Mouse (Mus musculus) T-helper 17 cell (primary cell): ENCODE measurements around the gene Fmnl2.

Experiments used
- in situ Hi-C, 2 experiments: fragments of 300-600 bp; cut with MboI, MseI; formaldehyde crosslinking; loops; 1 replicate in 1 of 2; 2 replicates in 1 of 2; pipeline ENCODE4 v1.15.1; 2025; ENCODE audit warnings: high pct_unique_total_duplicates in 2 of 2

The Fmnl2 gene

DNA sequence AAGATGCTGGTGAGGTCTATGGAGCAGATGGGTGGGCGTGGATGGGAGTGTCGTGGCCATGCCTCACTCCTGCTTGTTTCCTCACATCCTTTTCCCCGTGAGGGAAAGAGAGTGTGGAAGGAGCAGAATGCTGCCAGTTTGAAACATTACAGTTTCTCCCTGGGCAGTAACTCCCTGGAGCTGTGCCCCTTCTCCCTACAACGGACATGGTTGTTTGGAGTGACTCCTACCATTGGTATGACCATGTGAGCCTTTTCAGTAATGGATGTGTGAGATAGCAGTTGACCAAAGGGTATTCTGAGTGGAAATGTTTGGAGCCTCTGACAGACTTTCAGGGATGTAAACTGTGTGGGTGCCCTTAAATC lies 5.1 kb downstream of the Fmnl2 start:
- in situ Hi-C loops = no loop called here

DNA sequence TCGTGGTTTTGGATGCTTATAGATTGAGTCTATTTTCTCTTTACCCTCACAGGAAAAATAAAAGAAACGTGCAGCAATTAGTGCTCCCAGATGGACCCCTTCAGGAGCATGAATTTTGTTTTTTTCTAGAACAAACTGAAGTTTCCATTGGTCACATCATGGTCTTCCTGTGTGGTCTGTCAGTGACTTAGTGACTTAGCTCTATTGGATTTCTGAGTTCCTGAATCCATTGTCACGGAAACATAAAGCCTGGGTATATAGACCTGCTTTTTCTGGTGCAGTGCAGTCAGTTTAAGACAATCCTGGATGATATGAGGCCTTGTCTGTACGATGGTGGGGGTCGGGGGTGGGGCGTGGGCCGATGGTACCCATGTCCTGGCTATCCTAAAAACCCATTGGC lies 7.0 kb downstream of the Fmnl2 start:
- in situ Hi-C loops = no loop called here

- in situ Hi-C loops = no loop called here
These were observed 8.5 kb downstream of the Fmnl2 start for GRCm38 (mm10) chr2:52866151-52866550.

DNA sequence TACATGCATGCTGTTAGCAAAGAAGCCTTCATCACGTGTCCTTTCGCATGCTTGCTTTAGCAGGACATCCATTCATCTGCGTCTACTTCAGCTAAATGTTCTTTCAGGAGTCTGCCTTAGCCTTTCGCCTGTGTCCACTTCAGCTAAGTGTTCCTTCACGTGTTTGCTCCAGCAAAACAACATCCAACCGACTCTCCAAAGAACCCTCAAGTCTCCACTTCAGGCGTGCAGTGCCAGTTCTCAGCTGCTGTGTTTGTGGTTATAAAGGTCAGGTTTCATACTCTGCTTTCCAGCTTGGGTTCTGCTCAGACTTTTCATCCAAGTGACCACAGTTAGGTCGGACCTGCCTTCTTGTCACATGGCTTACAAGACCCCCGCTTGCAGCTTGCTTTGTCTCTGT lies 10.1 kb downstream of the Fmnl2 start:
- in situ Hi-C loops = no loop called here

DNA sequence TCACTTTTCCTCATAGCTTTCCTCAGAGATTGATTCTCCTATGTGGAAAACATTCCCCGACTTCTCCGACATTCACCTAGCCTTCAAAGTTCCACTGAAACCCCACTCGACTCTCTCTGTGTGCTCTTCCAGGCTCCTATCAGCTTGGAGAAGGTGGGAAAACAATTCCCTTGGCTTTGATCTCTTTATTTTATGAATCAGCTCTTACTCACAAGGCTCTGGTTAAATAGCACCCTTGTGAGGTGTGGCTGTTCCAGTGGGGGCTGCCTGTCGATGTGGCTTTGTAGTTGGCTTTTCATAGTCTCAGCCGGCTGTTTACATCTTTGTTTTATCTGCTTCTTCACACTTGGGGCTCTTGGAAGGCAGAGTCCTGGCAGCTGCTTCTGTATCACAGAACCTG lies 10.5 kb downstream of the Fmnl2 start:
- in situ Hi-C loops = no loop called here

GRCm38 (mm10) chr2:52872636-52873035 lies 15.0 kb downstream of the Fmnl2 start:
- in situ Hi-C loops = no loop called here

DNA sequence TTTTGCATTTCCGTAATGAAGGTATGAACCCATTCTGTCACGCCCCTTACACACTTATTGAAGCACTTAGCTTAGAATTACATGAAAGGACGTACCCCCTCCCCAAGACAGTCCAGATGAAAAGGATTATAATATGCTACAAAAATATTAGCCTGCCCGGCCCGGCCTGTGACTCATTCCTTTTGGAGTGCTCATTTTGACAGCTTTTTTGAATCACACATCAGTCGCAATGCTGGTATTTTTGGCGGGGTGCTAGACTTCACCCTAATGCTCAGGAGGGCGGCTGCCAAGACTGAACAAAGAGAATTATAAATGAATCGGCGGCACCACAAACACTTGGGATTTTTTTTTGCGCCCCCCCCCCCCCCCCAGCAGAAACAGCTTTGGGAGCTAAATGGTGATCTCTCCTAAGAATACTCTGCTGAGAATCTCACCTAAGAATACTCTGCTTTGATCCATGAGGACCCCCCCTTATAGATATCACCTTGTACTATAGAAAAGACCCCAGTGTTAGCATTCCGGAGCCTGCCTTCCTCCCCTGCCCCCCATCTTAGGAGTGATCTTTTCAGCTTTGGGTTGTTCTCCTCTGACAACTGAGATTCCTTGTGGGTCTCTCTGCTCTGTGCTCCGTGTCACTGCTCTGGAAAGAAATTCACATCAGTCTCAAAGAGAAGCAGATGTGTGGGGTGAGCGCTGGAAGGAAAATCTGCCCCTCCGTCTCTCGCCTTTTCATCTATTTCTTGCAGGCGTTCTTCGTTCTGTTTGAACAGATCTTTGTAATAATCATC lies 15.8 kb downstream of the Fmnl2 start:
- in situ Hi-C loops = no loop called here

DNA sequence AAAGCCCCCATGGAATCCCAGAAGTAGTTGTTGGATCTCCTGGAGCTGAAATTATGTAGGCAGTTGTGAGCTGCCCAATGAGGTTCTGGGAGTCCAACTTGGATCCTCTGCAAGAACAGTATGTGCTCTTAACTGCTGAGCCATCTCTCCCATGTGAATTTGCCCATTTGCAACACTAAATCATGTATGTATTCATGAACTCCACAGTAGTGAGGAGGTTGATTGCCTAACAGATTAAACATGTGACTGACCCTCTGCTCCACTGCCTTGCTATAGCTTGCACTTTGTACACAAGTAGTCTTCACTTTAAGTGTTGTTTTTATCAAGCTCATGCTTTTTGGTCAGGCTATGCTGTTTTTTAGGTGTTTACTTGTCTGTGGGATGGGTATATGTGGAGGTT lies 17.1 kb downstream of the Fmnl2 start:
- in situ Hi-C loops = no loop called here

GRCm38 (mm10) chr2:52875801-52876200 lies 18.1 kb downstream of the Fmnl2 start:
- in situ Hi-C loops = no loop called here

GRCm38 (mm10) chr2:52883401-52883800 lies 25.7 kb downstream of the Fmnl2 start:
- in situ Hi-C loops = no loop called here

- in situ Hi-C loops = no loop called here
These were observed 26.4 kb downstream of the Fmnl2 start for GRCm38 (mm10) chr2:52884082-52884481.

- in situ Hi-C loops = no loop called here
These were observed 27.4 kb downstream of the Fmnl2 start for GRCm38 (mm10) chr2:52885071-52885470.

GRCm38 (mm10) chr2:52887281-52887680 lies 29.6 kb downstream of the Fmnl2 start:
- in situ Hi-C loops = no loop called here

DNA sequence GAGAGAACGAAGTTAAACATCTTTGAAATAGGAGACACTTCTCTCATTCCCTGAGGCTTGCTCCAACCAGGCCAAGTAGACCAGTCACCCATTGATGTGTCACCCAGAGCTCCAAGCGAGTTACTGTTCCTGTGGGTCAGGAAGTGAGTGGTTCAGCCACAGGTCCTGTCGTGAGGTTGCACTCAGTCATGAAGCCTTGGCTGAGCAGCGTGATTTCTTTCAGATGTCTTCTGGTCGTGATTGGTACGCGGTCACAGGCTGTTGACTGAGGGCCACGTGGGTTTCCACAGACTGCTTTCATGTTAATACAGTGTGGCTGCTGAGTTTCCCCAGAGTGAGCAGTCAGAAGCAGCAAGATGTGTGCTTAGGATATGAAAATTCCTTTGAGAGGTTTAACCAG lies 33.5 kb downstream of the Fmnl2 start:
- in situ Hi-C loops = no loop called here

- in situ Hi-C loops = no loop called here
These were observed 34.1 kb downstream of the Fmnl2 start for GRCm38 (mm10) chr2:52891744-52892143.

GRCm38 (mm10) chr2:52894983-52895621 lies 37.4 kb downstream of the Fmnl2 start:
- in situ Hi-C loops = no loop called here

- in situ Hi-C loops = no loop called here
These were observed 39.3 kb downstream of the Fmnl2 start for GRCm38 (mm10) chr2:52896995-52897394.

DNA sequence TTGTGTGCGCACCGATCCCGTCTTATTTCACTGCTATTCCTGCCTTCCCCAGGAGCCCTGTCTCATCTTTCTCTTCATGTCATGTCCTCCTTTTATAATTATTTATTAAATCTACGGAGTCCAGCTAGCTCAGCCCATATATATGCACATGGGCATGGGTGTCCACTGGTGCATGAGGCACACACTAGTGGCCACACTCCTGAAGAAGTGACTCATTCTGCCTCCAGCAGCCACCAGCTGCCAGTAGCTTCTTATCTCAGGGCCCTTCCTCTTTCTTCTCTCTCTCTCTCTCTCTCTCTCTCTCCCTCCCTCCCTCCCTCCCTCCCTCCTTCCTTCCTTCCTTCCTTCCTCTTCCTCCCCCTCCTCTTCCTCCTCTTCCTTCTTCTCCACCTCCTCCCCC lies 43.1 kb downstream of the Fmnl2 start:
- in situ Hi-C loops = no loop called here

GRCm38 (mm10) chr2:52901300-52902013 lies 43.8 kb downstream of the Fmnl2 start:
- in situ Hi-C loops = no loop called here

GRCm38 (mm10) chr2:52902456-52902855 lies 44.8 kb downstream of the Fmnl2 start:
- in situ Hi-C loops = no loop called here

GRCm38 (mm10) chr2:52903228-52903963 lies 45.7 kb downstream of the Fmnl2 start:
- in situ Hi-C loops = no loop called here

- in situ Hi-C loops = no loop called here
These were observed 46.9 kb downstream of the Fmnl2 start for GRCm38 (mm10) chr2:52904526-52904925.
